Mouse (Mus musculus): ENCODE data around the gene Mzf1.

DNA sequence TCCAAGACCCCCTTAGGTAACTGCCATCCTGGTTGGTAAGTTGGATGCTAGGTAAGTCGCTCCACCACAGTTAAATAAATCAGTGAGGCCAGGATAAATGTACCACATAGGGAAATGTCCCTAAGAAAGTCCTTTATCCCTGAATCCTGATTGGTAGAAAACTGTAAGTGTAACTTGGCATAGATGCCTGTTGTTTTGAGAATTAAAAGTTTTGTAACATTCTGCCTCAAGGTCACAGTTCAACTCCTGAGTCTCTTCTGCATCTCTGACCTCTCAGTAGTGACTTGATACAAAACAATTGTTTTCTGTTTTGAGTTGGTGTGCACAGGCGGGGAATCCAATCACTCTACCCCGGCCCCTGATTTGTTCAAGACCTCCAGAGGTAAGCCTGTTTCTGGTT is 55.7 kb downstream of the Mzf1 start, which contains the start of gene Trim28:
- no peak for TF ChIP-seq EP300 (IDR thresholded peaks at IDR 0.05; ENCODE audit: low read depth in 1 of 2, low read length in 2 of 2)
- no peak for TF ChIP-seq MAFK (IDR thresholded peaks at IDR 0.05; ENCODE audit: borderline replicate concordance, low read depth, low read length)
- no peak for TF ChIP-seq GATA1 (IDR thresholded peaks at IDR 0.05; ENCODE audit: low read depth, low read length)
- TF ChIP-seq ELF1 (IDR thresholded peaks at IDR 0.05; ENCODE audit: low read depth, low read length), result no peak
- no peak for TF ChIP-seq JUND (IDR thresholded peaks at IDR 0.05; ENCODE audit: low read depth, low read length)
- TF ChIP-seq CTCF (IDR thresholded peaks at IDR 0.05 in 2 of 3, conservative IDR thresholded peaks at IDR 0.05 in 1 of 3; ENCODE audit: control insufficient read depth in 1 of 3, insufficient read depth in 1 of 3, low read depth in 2 of 3, low read length in 3 of 3, poor library complexity in 1 of 3, severe bottlenecking in 1 of 3), result no peak
